Mouse (Mus musculus): ENCODE results near the gene Kcnc1. TPM values are rescaled to one million over a fixed set of nuclear protein-coding genes. Genes with fewer than 3 reads are reported as not detected.

Gene Kcnc1
- polyA plus RNA-seq, 1 experiment from 2014 or later = 0.69 TPM

Other genes starting within 250 kb of the Kcnc1 start
- gene Abcc8, start 216.5 kb upstream of the Kcnc1 start, polyA plus RNA-seq (2016; fragmentation: Nextera tagmentation; extraction: Ambion mirVana) = 0.24 and 0.50 TPM in 2 replicates
- gene Ush1c, start 158.0 kb upstream of the Kcnc1 start, polyA plus RNA-seq (2016; fragmentation: Nextera tagmentation; extraction: Ambion mirVana) = 4.4 and 5.0 TPM in 2 replicates
- 0.14 and 0.38 TPM in 2 replicates for gene Otog, start 155.5 kb upstream of the Kcnc1 start, polyA plus RNA-seq (2016; fragmentation: Nextera tagmentation; extraction: Ambion mirVana)
- gene Myod1, start 20.0 kb upstream of the Kcnc1 start, polyA plus RNA-seq (2016; fragmentation: Nextera tagmentation; extraction: Ambion mirVana) = 0.62 and 2.0 TPM in 2 replicates
- 12.7 and 13.4 TPM in 2 replicates for gene Sergef, start 243.3 kb downstream of the Kcnc1 start, polyA plus RNA-seq (2016; fragmentation: Nextera tagmentation; extraction: Ambion mirVana)